Mouse (Mus musculus): ENCODE data around the gene Gpc6. TPM values are rescaled to one million over a fixed set of nuclear protein-coding genes. Genes with fewer than 3 reads are reported as not detected.
A peak's percentile ranks its signal among the peaks of the same experiment; 100 is the strongest.

The Gpc6 gene
- polyA plus RNA-seq, 1 experiment from 2014 or later = 66.2 TPM

- Histone ChIP-seq H3K4me2 (no peak overlapping the region), H3K9me3 (replicated peaks) (no peaks in the 10 kb centered on the region), H3K4me1 (no peaks in the 10 kb centered on the region), H3K27ac (no peak overlapping the region), H3K9ac (no peak overlapping the region), H3K4me3 (replicated peaks) (no peak overlapping the region), H3K27me3 (no peaks in the 10 kb centered on the region), H3K36me3 (peaks cover 10% of the 10 kb centered on the region)
- 82% methylated on average over 4 of the region's 4 CpGs for WGBS
- ATAC-seq (replicated peaks; ENCODE audit: low FRiP score) = no peak
These were observed 168.5 kb downstream of the Gpc6 start for GRCm38 (mm10) chr14:117093586-117093985.

GRCm38 (mm10) chr14:117106900-117107299, 181.8 kb downstream of the Gpc6 start:
- 93% methylated on average over 4 of the region's 4 CpGs for WGBS
- Histone ChIP-seq H3K36me3 (no peaks in the 10 kb centered on the region), H3K4me3 (replicated peaks) (no peak overlapping the region), H3K27ac (no peak overlapping the region), H3K4me1 (0 out of 2 replicates have a peak, but pooled peaks cover 3% of the 10 kb centered on the region), H3K27me3 (no peaks in the 10 kb centered on the region), H3K4me2 (no peak overlapping the region), H3K9me3 (replicated peaks) (no peaks in the 10 kb centered on the region), H3K9ac (no peak overlapping the region)
- no peak for ATAC-seq (replicated peaks; ENCODE audit: low FRiP score)

- WGBS = 93% methylated on average over 3 of the region's 3 CpGs
- ATAC-seq (replicated peaks; ENCODE audit: low FRiP score) = no peak
- H3K4me3 ChIP-seq (replicated peaks) = no peak overlapping the region
These were observed 188.0 kb downstream of the Gpc6 start for GRCm38 (mm10) chr14:117113153-117113552.

GRCm38 (mm10) chr14:117122036-117122435, 196.9 kb downstream of the Gpc6 start:
- Histone ChIP-seq H3K36me3 (no peaks in the 10 kb centered on the region), H3K4me1 (no peaks in the 10 kb centered on the region), H3K4me2 (no peak overlapping the region), H3K9me3 (replicated peaks) (no peaks in the 10 kb centered on the region), H3K27ac (no peak overlapping the region), H3K9ac (no peak overlapping the region), H3K27me3 (no peaks in the 10 kb centered on the region), H3K4me3 (replicated peaks) (no peak overlapping the region)
- WGBS = 46% methylated on average over 1 of the region's 1 CpGs
- no peak for ATAC-seq (replicated peaks; ENCODE audit: low FRiP score)

More at GRCm38 (mm10) chr14:117113153-117113552, 188.0 kb downstream of the Gpc6 start:
- Histone ChIP-seq H3K9me3 (replicated peaks) (no peaks in the 10 kb centered on the region), H3K9ac (no peak overlapping the region), H3K27ac (no peak overlapping the region), H3K4me2 (no peak overlapping the region), H3K27me3 (no peaks in the 10 kb centered on the region), H3K36me3 (no peaks in the 10 kb centered on the region; the same call in 1 of the 2 replicates), H3K4me1 (no peaks in the 10 kb centered on the region)

GRCm38 (mm10) chr14:117130334-117130733, 205.2 kb downstream of the Gpc6 start:
- no peaks in the 10 kb centered on the region for H3K27me3 ChIP-seq
- H3K27ac ChIP-seq = no peak overlapping the region
- 65% methylated on average over 1 of the region's 1 CpGs for WGBS
- no peak overlapping the region for H3K4me3 ChIP-seq (replicated peaks)
- H3K36me3 ChIP-seq = no peaks in the 10 kb centered on the region
- no peak overlapping the region for H3K4me2 ChIP-seq
- H3K9me3 ChIP-seq (replicated peaks) = no peaks in the 10 kb centered on the region
- no peak for ATAC-seq (replicated peaks; ENCODE audit: low FRiP score)
- no peak overlapping the region for H3K9ac ChIP-seq
- H3K4me1 ChIP-seq = no peaks in the 10 kb centered on the region

GRCm38 (mm10) chr14:117131324-117131723, 206.2 kb downstream of the Gpc6 start:
- H3K27ac ChIP-seq = no peak overlapping the region
- no peak overlapping the region for H3K9ac ChIP-seq
- H3K36me3 ChIP-seq = no peaks in the 10 kb centered on the region
- no peaks in the 10 kb centered on the region for H3K4me1 ChIP-seq
- H3K4me3 ChIP-seq (replicated peaks) = no peak overlapping the region
- H3K4me2 ChIP-seq = no peak overlapping the region
- no peaks in the 10 kb centered on the region for H3K9me3 ChIP-seq (replicated peaks)
- H3K27me3 ChIP-seq = no peaks in the 10 kb centered on the region
- WGBS = 94% methylated on average over 1 of the region's 1 CpGs
- no peak for ATAC-seq (replicated peaks; ENCODE audit: low FRiP score)

- no peaks in the 10 kb centered on the region for H3K9me3 ChIP-seq (replicated peaks)
- H3K27ac ChIP-seq = no peak overlapping the region
- peak; percentile 52; the same call in 1 of the 2 replicates for ATAC-seq (replicated peaks; ENCODE audit: low FRiP score)
- H3K27me3 ChIP-seq = no peaks in the 10 kb centered on the region
- H3K4me2 ChIP-seq = no peak overlapping the region
- peaks cover 15% of the 10 kb centered on the region; the same call in 1 of the 2 replicates for H3K4me1 ChIP-seq
- WGBS = 53% methylated on average over 6 of the region's 6 CpGs
- no peak overlapping the region for H3K9ac ChIP-seq
- H3K4me3 ChIP-seq (replicated peaks) = no peak overlapping the region
- no peaks in the 10 kb centered on the region for H3K36me3 ChIP-seq
These were observed 216.1 kb downstream of the Gpc6 start for GRCm38 (mm10) chr14:117141077-117141848.

GRCm38 (mm10) chr14:117146089-117146488, 221.0 kb downstream of the Gpc6 start:
- Histone ChIP-seq H3K27ac (no peak overlapping the region), H3K4me3 (replicated peaks) (no peak overlapping the region), H3K27me3 (no peaks in the 10 kb centered on the region), H3K4me2 (no peak overlapping the region), H3K9me3 (replicated peaks) (no peaks in the 10 kb centered on the region), H3K9ac (no peak overlapping the region), H3K36me3 (no peaks in the 10 kb centered on the region), H3K4me1 (peaks cover 13% of the 10 kb centered on the region; the same call in 1 of the 2 replicates)
- no peak for ATAC-seq (replicated peaks; ENCODE audit: low FRiP score)
- WGBS = 57% methylated on average over 4 of the region's 4 CpGs

- peaks cover 8% of the 10 kb centered on the region; the same call in 1 of the 2 replicates for H3K4me1 ChIP-seq
- H3K9ac ChIP-seq = no peak overlapping the region
- no peak overlapping the region for H3K4me3 ChIP-seq (replicated peaks)
- no peaks in the 10 kb centered on the region for H3K27me3 ChIP-seq
- H3K4me2 ChIP-seq = no peak overlapping the region
- H3K36me3 ChIP-seq = no peaks in the 10 kb centered on the region
- ATAC-seq (replicated peaks; ENCODE audit: low FRiP score) = no peak
- no peak overlapping the region for H3K27ac ChIP-seq
- H3K9me3 ChIP-seq (replicated peaks) = no peaks in the 10 kb centered on the region
- WGBS = 62% methylated on average over 4 of the region's 4 CpGs
These were observed 221.6 kb downstream of the Gpc6 start for GRCm38 (mm10) chr14:117146665-117147064.

GRCm38 (mm10) chr14:117151621-117152020, 226.5 kb downstream of the Gpc6 start:
- WGBS = 95% methylated on average over 7 of the region's 7 CpGs
- no peaks in the 10 kb centered on the region for H3K36me3 ChIP-seq
- no peak overlapping the region for H3K4me2 ChIP-seq
- H3K27me3 ChIP-seq = no peaks in the 10 kb centered on the region
- no peaks in the 10 kb centered on the region for H3K9me3 ChIP-seq (replicated peaks)
- no peak overlapping the region for H3K27ac ChIP-seq
- H3K4me1 ChIP-seq = no peaks in the 10 kb centered on the region
- ATAC-seq (replicated peaks; ENCODE audit: low FRiP score) = no peak
- H3K4me3 ChIP-seq (replicated peaks) = no peak overlapping the region
- H3K9ac ChIP-seq = no peak overlapping the region

GRCm38 (mm10) chr14:117155884-117156465, 230.9 kb downstream of the Gpc6 start:
- no peaks in the 10 kb centered on the region for H3K4me1 ChIP-seq
- no peaks in the 10 kb centered on the region for H3K36me3 ChIP-seq
- no peaks in the 10 kb centered on the region for H3K27me3 ChIP-seq
- no peak for ATAC-seq (replicated peaks; ENCODE audit: low FRiP score)
- 91% methylated on average over 14 of the region's 14 CpGs for WGBS
- no peak overlapping the region for H3K27ac ChIP-seq
- H3K9me3 ChIP-seq (replicated peaks) = no peaks in the 10 kb centered on the region
- H3K4me2 ChIP-seq = no peak overlapping the region
- H3K9ac ChIP-seq = no peak overlapping the region
- H3K4me3 ChIP-seq (replicated peaks) = no peak overlapping the region

- no peak for ATAC-seq (replicated peaks; ENCODE audit: low FRiP score)
- Histone ChIP-seq H3K36me3 (no peaks in the 10 kb centered on the region), H3K27me3 (no peaks in the 10 kb centered on the region), H3K27ac (no peak overlapping the region), H3K9me3 (replicated peaks) (no peaks in the 10 kb centered on the region), H3K4me1 (no peaks in the 10 kb centered on the region), H3K9ac (no peak overlapping the region), H3K4me2 (no peak overlapping the region), H3K4me3 (replicated peaks) (no peak overlapping the region)
- WGBS = 77% methylated on average over 3 of the region's 3 CpGs
These were observed 232.3 kb downstream of the Gpc6 start for GRCm38 (mm10) chr14:117157426-117157825.
